32 mouse cellular contexts compared by ENCODE assay signal in genomic region chr15:99884038-99884437, GRCm38 (mm10).
"Had no signal": no experiment of that assay in that cellular context is flagged by ENCODE, and none has a peak within 500 bp of the region (broad histone marks: within the 10 kb centered on the region; RNA-seq: fewer than 3 reads in every experiment).

No protein-coding gene starts in this region.

- H3K4me2 ChIP-seq: limb, embryonic 12.5 days; limb, embryonic 13.5 days; limb, embryonic 15.5 days; liver, embryonic 11.5 days; liver, embryonic 12.5 days; liver, embryonic 13.5 days; liver, embryonic 15.5 days; lung, embryonic 14.5 days; lung, embryonic 15.5 days; midbrain, embryonic 11.5 days; midbrain, embryonic 12.5 days; midbrain, embryonic 13.5 days; midbrain, embryonic 15.5 days; neural tube, embryonic 12.5 days had no signal

- H3K27me3 ChIP-seq: limb, embryonic 12.5 days; limb, embryonic 13.5 days; limb, embryonic 15.5 days; liver, embryonic 12.5 days; liver, embryonic 13.5 days; liver, embryonic 15.5 days; lung, embryonic 15.5 days; midbrain, embryonic 12.5 days; midbrain, embryonic 13.5 days; midbrain, embryonic 15.5 days; neural tube, embryonic 12.5 days had no signal

- H3K9me3 ChIP-seq: limb, embryonic 10.5 days; limb, embryonic 12.5 days; limb, embryonic 13.5 days; limb, embryonic 15.5 days; liver, embryonic 12.5 days; liver, embryonic 13.5 days; liver, embryonic 15.5 days; lung, embryonic 15.5 days; midbrain, embryonic 10.5 days; midbrain, embryonic 12.5 days; midbrain, embryonic 13.5 days; midbrain, embryonic 15.5 days; neural tube, embryonic 12.5 days had no signal

- H3K36me3 ChIP-seq: limb, embryonic 10.5 days; limb, embryonic 12.5 days; limb, embryonic 13.5 days; limb, embryonic 15.5 days; liver, embryonic 12.5 days; liver, embryonic 13.5 days; liver, embryonic 15.5 days; lung, embryonic 15.5 days; midbrain, embryonic 10.5 days; midbrain, embryonic 12.5 days; midbrain, embryonic 13.5 days; midbrain, embryonic 15.5 days; neural tube, embryonic 12.5 days had no signal

- DNase-seq: left cerebral cortex, postnatal 4 days; liver; liver, embryonic 13.5 days; liver, postnatal 0 days; lung, adult 18-20 months; lung, adult 2 months; lung, embryonic 14.5 days; lung, postnatal 10 days; lung, postnatal 14 days; lung, postnatal 36 days; lung, postnatal 4 days; midbrain, embryonic 14.5 days had no signal

- H3K27ac ChIP-seq: limb, embryonic 10.5 days; limb, embryonic 12.5 days; limb, embryonic 13.5 days; limb, embryonic 15.5 days; liver, embryonic 12.5 days; liver, embryonic 13.5 days; liver, embryonic 14.5 days; liver, embryonic 15.5 days; lung, embryonic 15.5 days; macrophage; midbrain, embryonic 10.5 days; midbrain, embryonic 12.5 days; midbrain, embryonic 13.5 days; midbrain, embryonic 15.5 days; neural tube, embryonic 12.5 days had no signal

- ATAC-seq: liver, embryonic 12.5 days; liver, postnatal 0 days; lung, postnatal 0 days; midbrain, embryonic 13.5 days; midbrain, embryonic 15.5 days; midbrain, embryonic 16.5 days had no signal

- H3K4me3 ChIP-seq: limb, embryonic 10.5 days; limb, embryonic 12.5 days; limb, embryonic 13.5 days; limb, embryonic 15.5 days; liver, embryonic 12.5 days; liver, embryonic 13.5 days; liver, embryonic 15.5 days; lung, embryonic 15.5 days; megakaryocyte, embryonic 14.5 days; midbrain, embryonic 10.5 days; midbrain, embryonic 12.5 days; midbrain, embryonic 13.5 days; midbrain, embryonic 15.5 days; myocyte; neural tube, embryonic 12.5 days had no signal

- H3K9ac ChIP-seq: limb, embryonic 12.5 days; limb, embryonic 13.5 days; limb, embryonic 15.5 days; liver, embryonic 12.5 days; liver, embryonic 13.5 days; liver, embryonic 14.5 days; liver, embryonic 15.5 days; liver, postnatal 0 days; lung, embryonic 14.5 days; lung, embryonic 15.5 days; midbrain, embryonic 12.5 days; midbrain, embryonic 13.5 days; midbrain, embryonic 15.5 days; neural tube, embryonic 12.5 days had no signal

- H3K4me1 ChIP-seq: limb, embryonic 10.5 days; limb, embryonic 12.5 days; limb, embryonic 15.5 days; liver, embryonic 12.5 days; liver, embryonic 13.5 days; liver, embryonic 15.5 days; lung, embryonic 15.5 days; megakaryocyte, embryonic 14.5 days; midbrain, embryonic 10.5 days; midbrain, embryonic 12.5 days; midbrain, embryonic 13.5 days; midbrain, embryonic 15.5 days; neural tube, embryonic 12.5 days had no signal
